Mouse (Mus musculus) adrenal gland, adult 18-20 months (tissue): ENCODE results near the gene Brd1. TPM values are rescaled to one million over a fixed set of nuclear protein-coding genes. Genes with fewer than 3 reads are reported as not detected.
A peak's percentile ranks its signal among the peaks of the same experiment; 100 is the strongest.
"Not testable (repeated sequence)": the region's sequence is repeated elsewhere in the genome, so short reads cannot be mapped to it uniquely, and the experiment has no call there.

Experiments used
- DNase-seq, 2 experiments: peaks; one replicate each; pipeline ENCODE4 v3.0.0; 2021 to 2022; ENCODE audit warnings: low spot score in 2 of 2
- total RNA-seq, 2 experiments: library from RNA; stranded (reverse); gene quantifications; 1 replicate in 1 of 2; 2 replicates in 1 of 2; pipeline ENCODE4 v1.2.3; 2021

Brd1 gene
- total RNA-seq, 2 experiments from 2014 or later, result 48.0 to 52.7 TPM

GRCm38 (mm10) chr15:88732405-88733020 is 1.5 kb downstream of the Brd1 start:
- DNase-seq, result no peak

- DNase-seq, result no peak
Measured at GRCm38 (mm10) chr15:88730717-88731116, 3.3 kb downstream of the Brd1 start.

GRCm38 (mm10) chr15:88727204-88727603 is 6.8 kb downstream of the Brd1 start:
- no peak for DNase-seq

- DNase-seq, result no peak
Measured at GRCm38 (mm10) chr15:88725036-88725435, 9.0 kb downstream of the Brd1 start.

- no peak for DNase-seq
Measured at GRCm38 (mm10) chr15:88724311-88724710, 9.7 kb downstream of the Brd1 start.

GRCm38 (mm10) chr15:88723205-88723604 is 10.8 kb downstream of the Brd1 start:
- no peak for DNase-seq

- DNase-seq, result no peak
Measured at GRCm38 (mm10) chr15:88717239-88717638, 16.8 kb downstream of the Brd1 start.

- no peak for DNase-seq
Measured at GRCm38 (mm10) chr15:88716350-88716749, 17.7 kb downstream of the Brd1 start.

GRCm38 (mm10) chr15:88714021-88714589 is 19.9 kb downstream of the Brd1 start:
- DNase-seq, result no peak

GRCm38 (mm10) chr15:88712501-88712900 is 21.5 kb downstream of the Brd1 start:
- DNase-seq, result peak in 1 of 2 experiments; percentile 35

GRCm38 (mm10) chr15:88709878-88710277 is 24.2 kb downstream of the Brd1 start:
- DNase-seq, result no peak

- DNase-seq, result no peak
Measured at GRCm38 (mm10) chr15:88708657-88709511, 25.1 kb downstream of the Brd1 start.

GRCm38 (mm10) chr15:88708204-88708603 is 25.8 kb downstream of the Brd1 start:
- DNase-seq, result no peak

GRCm38 (mm10) chr15:88706987-88707386 is 27.0 kb downstream of the Brd1 start:
- DNase-seq, result not testable (repeated sequence)

- no peak for DNase-seq
Measured at GRCm38 (mm10) chr15:88706320-88706719, 27.7 kb downstream of the Brd1 start.

GRCm38 (mm10) chr15:88704284-88704683 is 29.7 kb downstream of the Brd1 start:
- no peak for DNase-seq

GRCm38 (mm10) chr15:88702501-88702900 is 31.5 kb downstream of the Brd1 start:
- peak in 1 of 2 experiments; percentile 43 for DNase-seq

- DNase-seq, result no peak
Measured at GRCm38 (mm10) chr15:88700759-88701158, 33.3 kb downstream of the Brd1 start.

- DNase-seq, result no peak
Measured at GRCm38 (mm10) chr15:88699508-88699907, 34.5 kb downstream of the Brd1 start.

GRCm38 (mm10) chr15:88697586-88697985 is 36.4 kb downstream of the Brd1 start:
- DNase-seq, result no peak

GRCm38 (mm10) chr15:88696055-88696454 is 38.0 kb downstream of the Brd1 start:
- no peak for DNase-seq

- no peak for DNase-seq
Measured at GRCm38 (mm10) chr15:88694033-88694432, 40.0 kb downstream of the Brd1 start.
